Mouse (Mus musculus) stomach, embryonic 16.5 days (tissue): ENCODE results near the gene Iqsec1. TPM values are rescaled to one million over a fixed set of nuclear protein-coding genes. Genes with fewer than 3 reads are reported as not detected.
A peak's percentile ranks its signal among the peaks of the same experiment; 100 is the strongest.

Experiments used
- ATAC-seq: fragments of 200-750 bp; cut with Nextera tagmentation; 2 replicates; pipeline ENCODE4 v1.8.0; 2017; ENCODE audit warnings: moderate number of reproducible peaks, moderate TSS enrichment; ENCODE audit not compliant: insufficient read depth, low FRiP score
- H3K27ac ChIP-seq: fragments of 300-500 bp; sonication (generic); 2 replicates; pipeline ENCODE4 v1.5.1; 2014; ENCODE audit warnings: low read length
- H3K27me3 ChIP-seq: fragments of 300-500 bp; sonication (generic); 2 replicates; pipeline ENCODE4 v1.6.1; 2014; ENCODE audit warnings: low read length, control low read depth, mixed read lengths; ENCODE audit not compliant: control insufficient read depth, insufficient read depth
- H3K36me3 ChIP-seq: fragments of 300-500 bp; sonication (generic); 2 replicates; pipeline ENCODE4 v1.6.1; 2014; ENCODE audit warnings: low read length; ENCODE audit not compliant: control insufficient read depth, insufficient read depth
- H3K4me1 ChIP-seq: fragments of 300-500 bp; sonication (generic); 2 replicates; pipeline ENCODE4 v1.6.1; 2014; ENCODE audit warnings: low read length, control low read depth, mixed read lengths; ENCODE audit not compliant: control insufficient read depth, insufficient read depth
- H3K4me2 ChIP-seq: fragments of 300-500 bp; sonication (generic); 2 replicates; pipeline ENCODE4 v1.6.1; 2014; ENCODE audit warnings: low read depth, low read length, mixed read lengths
- H3K4me3 ChIP-seq: fragments of 300-500 bp; sonication (generic); replicated peaks from 2 replicates; pipeline ENCODE4 v1.5.1; 2014; ENCODE audit warnings: mild to moderate bottlenecking, low read length
- H3K9ac ChIP-seq: fragments of 300-500 bp; sonication (generic); 2 replicates; pipeline ENCODE4 v1.6.1; 2014; ENCODE audit warnings: low read length
- H3K9me3 ChIP-seq: fragments of 300-500 bp; sonication (generic); replicated peaks from 2 replicates; pipeline ENCODE4 v1.6.1; 2016; ENCODE audit warnings: low read length, control low read depth; ENCODE audit not compliant: control insufficient read depth
- WGBS: fragments of 180-500 bp; shearing (Covaris S2); extraction: QIAGEN DNeasy Blood & Tissue Kit; methylation state at CpG from one replicate; pipeline ENCODE4 v1.1.7; 2014; 5-methylcytosine and 5-hydroxymethylcytosine counted together
- polyA plus RNA-seq: library from polyadenylated mRNA; unstranded; fragments of >200 nt; fragmentation: Nextera tagmentation; extraction: Ambion mirVana; gene quantifications from 2 replicates; pipeline ENCODE4 v1.2.1, GENCODE M21; 2015

Gene Iqsec1
- polyA plus RNA-seq, 1 experiment from 2014 or later: 8.3 TPM

- no peak overlapping the region for H3K4me3 ChIP-seq
- no peaks in the 10 kb centered on the region for H3K36me3 ChIP-seq
- no peak for ATAC-seq
- H3K9me3 ChIP-seq: no peaks in the 10 kb centered on the region
- 68% methylated on average over 3 of the region's 3 CpGs for WGBS
- H3K9ac ChIP-seq: no peak overlapping the region
- no peaks in the 10 kb centered on the region for H3K27me3 ChIP-seq
- H3K4me1 ChIP-seq: peaks cover 11% of the 10 kb centered on the region; the same call in 1 of the 2 replicates
- H3K4me2 ChIP-seq: no peak overlapping the region
- H3K27ac ChIP-seq: no peak overlapping the region
Observed at GRCm38 (mm10) chr6:90745401-90746198, 242.9 kb downstream of the Iqsec1 start.

GRCm38 (mm10) chr6:90742453-90742852, 246.0 kb downstream of the Iqsec1 start:
- no peak for ATAC-seq
- no peaks in the 10 kb centered on the region for H3K9me3 ChIP-seq
- H3K27ac ChIP-seq: no peak overlapping the region
- H3K4me2 ChIP-seq: no peak overlapping the region
- H3K27me3 ChIP-seq: no peaks in the 10 kb centered on the region
- H3K4me3 ChIP-seq: no peak overlapping the region
- no peak overlapping the region for H3K9ac ChIP-seq
- H3K36me3 ChIP-seq: no peaks in the 10 kb centered on the region
- peaks cover 9% of the 10 kb centered on the region; the same call in 1 of the 2 replicates for H3K4me1 ChIP-seq
- WGBS: 65% methylated on average over 1 of the region's 1 CpGs

DNA sequence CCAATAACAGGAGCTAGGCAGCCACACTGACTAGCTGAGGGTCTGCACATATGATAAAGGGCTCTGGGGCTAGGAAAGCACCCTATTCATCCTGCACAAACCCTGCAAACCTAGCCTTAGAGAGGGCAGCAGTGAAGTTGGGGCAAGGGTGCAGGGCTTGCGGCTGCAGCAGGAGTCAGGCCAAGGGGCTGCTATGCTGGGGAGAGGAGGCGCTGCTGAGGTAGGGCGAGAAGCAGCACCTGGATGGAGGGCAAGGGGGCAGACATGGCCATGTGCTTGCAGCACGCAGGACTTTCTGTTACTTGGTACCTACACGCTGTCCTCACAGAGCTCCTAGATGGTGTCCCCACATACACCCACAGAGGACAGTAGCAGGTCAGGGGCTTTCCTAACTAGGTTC, 246.8 kb downstream of the Iqsec1 start:
- H3K27ac ChIP-seq: no peak overlapping the region
- no peaks in the 10 kb centered on the region for H3K9me3 ChIP-seq
- no peak for ATAC-seq
- H3K4me3 ChIP-seq: no peak overlapping the region
- H3K4me1 ChIP-seq: peaks cover 12% of the 10 kb centered on the region
- no peaks in the 10 kb centered on the region for H3K36me3 ChIP-seq
- no peak overlapping the region for H3K4me2 ChIP-seq
- no peaks in the 10 kb centered on the region for H3K27me3 ChIP-seq
- no peak overlapping the region for H3K9ac ChIP-seq
- 83% methylated on average over 5 of the region's 5 CpGs for WGBS

- Histone ChIP-seq H3K4me1 (peaks cover 5% of the 10 kb centered on the region; the same call in 1 of the 2 replicates), H3K36me3 (no peaks in the 10 kb centered on the region), H3K27me3 (no peaks in the 10 kb centered on the region), H3K9me3 (no peaks in the 10 kb centered on the region), H3K9ac (no peak overlapping the region), H3K4me3 (no peak overlapping the region), H3K4me2 (no peak overlapping the region), H3K27ac (no peak overlapping the region)
- no peak for ATAC-seq
- 80% methylated on average over 4 of the region's 4 CpGs for whole genome bisulfite sequencing
Observed at GRCm38 (mm10) chr6:90741056-90741420, 247.4 kb downstream of the Iqsec1 start.

GRCm38 (mm10) chr6:90740348-90741055, 248.0 kb downstream of the Iqsec1 start:
- H3K4me3 ChIP-seq: no peak overlapping the region
- H3K9me3 ChIP-seq: no peaks in the 10 kb centered on the region
- H3K36me3 ChIP-seq: no peaks in the 10 kb centered on the region
- H3K27me3 ChIP-seq: no peaks in the 10 kb centered on the region
- no peak overlapping the region for H3K9ac ChIP-seq
- 71% methylated on average over 4 of the region's 4 CpGs for WGBS
- H3K4me1 ChIP-seq: peaks cover 8% of the 10 kb centered on the region
- H3K27ac ChIP-seq: no peak overlapping the region
- no peak for ATAC-seq
- no peak overlapping the region for H3K4me2 ChIP-seq

- H3K27me3 ChIP-seq: no peaks in the 10 kb centered on the region
- H3K36me3 ChIP-seq: no peaks in the 10 kb centered on the region
- no peak overlapping the region for H3K9ac ChIP-seq
- 1% methylated on average over 12 of the region's 12 CpGs for WGBS
- H3K4me2 ChIP-seq: peak overlapping the region; percentile 91
- peak; percentile 81 for ATAC-seq
- H3K4me1 ChIP-seq: peaks cover 8% of the 10 kb centered on the region
- H3K27ac ChIP-seq: no peak overlapping the region
- H3K4me3 ChIP-seq: peak overlapping the region; percentile 72
- H3K9me3 ChIP-seq: no peaks in the 10 kb centered on the region
Observed at GRCm38 (mm10) chr6:90737376-90737775, 251.1 kb downstream of the Iqsec1 start.

GRCm38 (mm10) chr6:90736691-90737245, 251.7 kb downstream of the Iqsec1 start:
- Histone ChIP-seq H3K4me2 (peak overlapping the region; percentile 91), H3K27ac (no peak overlapping the region), H3K27me3 (no peaks in the 10 kb centered on the region), H3K9me3 (no peaks in the 10 kb centered on the region), H3K36me3 (no peaks in the 10 kb centered on the region), H3K4me3 (peak overlapping the region; percentile 72), H3K4me1 (peaks cover 8% of the 10 kb centered on the region), H3K9ac (peak overlapping the region; percentile 75)
- peak; percentile 67; the same call in 1 of the 2 replicates for ATAC-seq
- WGBS: under 1% methylated on average over 41 of the region's 52 CpGs

GRCm38 (mm10) chr6:90736074-90736672, 252.3 kb downstream of the Iqsec1 start:
- no peaks in the 10 kb centered on the region for H3K27me3 ChIP-seq
- peaks cover 8% of the 10 kb centered on the region for H3K4me1 ChIP-seq
- H3K36me3 ChIP-seq: no peaks in the 10 kb centered on the region
- no peaks in the 10 kb centered on the region for H3K9me3 ChIP-seq
- H3K9ac ChIP-seq: peak overlapping the region; percentile 75
- WGBS: 1% methylated on average over 63 of the region's 69 CpGs
- no peak overlapping the region for H3K27ac ChIP-seq
- peak overlapping the region; percentile 72 for H3K4me3 ChIP-seq
- peak overlapping the region; percentile 91 for H3K4me2 ChIP-seq
- peak; percentile 42 for ATAC-seq
